Mouse (Mus musculus): ENCODE results near the gene Stk10. TPM values are rescaled to one million over a fixed set of nuclear protein-coding genes. Genes with fewer than 3 reads are reported as not detected.

The Stk10 gene
- polyA plus RNA-seq, 2 experiments from 2014 or later, result 84.0 to 217 TPM

GRCm38 (mm10) chr11:32634842-32635241 lies 101.7 kb downstream of the Stk10 start:
- no peak for ATAC-seq

DNA sequence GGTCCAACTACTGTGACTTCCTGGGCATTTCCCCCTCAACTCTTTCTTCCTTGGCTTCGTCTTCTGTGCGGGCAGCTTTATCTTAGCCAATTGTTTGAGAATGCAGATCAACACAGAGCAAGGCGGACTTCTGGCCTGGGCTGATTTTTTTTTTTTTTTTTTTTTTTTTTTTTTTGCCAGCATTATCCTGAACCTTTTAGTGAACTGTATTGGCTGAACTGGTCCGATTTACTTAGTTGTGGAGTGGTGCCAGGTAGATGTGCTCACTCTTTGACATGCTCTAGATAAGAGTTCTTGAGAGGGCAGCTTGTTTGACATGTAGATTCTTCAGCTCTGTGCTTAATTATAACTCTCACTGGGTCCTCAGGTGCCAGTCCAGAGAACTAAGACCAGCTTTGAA lies 103.2 kb downstream of the Stk10 start:
- ATAC-seq, result no peak

DNA sequence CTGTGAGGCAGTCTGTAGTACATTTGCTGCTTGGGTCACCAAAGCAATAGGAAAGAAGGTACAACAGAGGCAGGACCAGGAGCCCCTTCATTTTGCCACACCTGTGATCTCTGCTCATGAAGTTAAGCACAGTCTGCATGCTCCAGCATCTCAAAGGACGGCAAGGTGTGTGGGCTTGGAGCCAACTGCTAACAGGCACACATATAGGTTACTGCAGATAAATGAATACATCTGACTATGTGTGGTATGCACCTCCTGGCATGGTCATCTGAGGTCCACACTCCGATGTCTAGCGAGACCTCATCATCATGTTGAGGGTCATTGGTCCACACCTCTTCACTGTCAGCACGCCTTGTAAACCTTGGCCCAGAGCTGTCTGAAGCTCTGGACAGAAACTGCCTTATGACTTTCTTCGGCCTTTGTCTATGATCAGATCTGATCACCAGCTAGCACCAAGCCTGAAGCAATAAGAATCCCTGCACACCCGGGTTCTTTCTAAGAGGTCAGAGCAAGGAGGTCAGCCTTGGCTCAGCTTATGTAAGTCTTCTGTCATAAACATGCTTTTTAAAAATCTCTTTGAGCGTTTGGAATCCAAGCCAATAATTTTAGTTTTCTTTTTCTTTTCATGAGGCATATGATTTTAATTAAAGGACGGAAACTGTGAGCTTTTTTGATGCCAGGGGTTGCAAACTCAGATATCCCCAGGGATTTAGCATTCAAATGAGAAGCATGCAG lies 105.6 kb downstream of the Stk10 start:
- ATAC-seq, result no peak

DNA sequence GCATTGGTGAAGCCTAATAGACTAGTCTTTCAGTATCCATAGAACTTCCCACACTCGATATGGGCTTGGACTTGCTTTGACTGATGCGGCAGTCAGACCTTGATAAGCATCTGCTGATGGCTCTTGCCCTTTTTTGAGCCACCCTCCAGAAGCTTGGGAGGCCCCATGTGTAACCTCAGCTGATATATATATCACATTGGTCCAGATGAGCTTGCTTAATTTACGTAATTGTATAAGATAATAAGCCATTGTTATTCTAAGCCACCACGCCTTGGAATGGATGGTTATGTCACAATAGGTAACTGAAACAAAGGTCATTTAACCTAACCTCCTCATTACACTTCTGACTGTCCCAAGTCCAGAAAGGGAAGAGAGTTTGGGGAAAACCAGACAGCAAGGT lies 107.5 kb downstream of the Stk10 start:
- ATAC-seq, result no peak

GRCm38 (mm10) chr11:32642249-32642876 lies 109.3 kb downstream of the Stk10 start, which contains the start of gene Fbxw11:
TSS of gene Fbxw11 (plus strand) at chr11:32642724.
- peak; percentile 85 for ATAC-seq

DNA sequence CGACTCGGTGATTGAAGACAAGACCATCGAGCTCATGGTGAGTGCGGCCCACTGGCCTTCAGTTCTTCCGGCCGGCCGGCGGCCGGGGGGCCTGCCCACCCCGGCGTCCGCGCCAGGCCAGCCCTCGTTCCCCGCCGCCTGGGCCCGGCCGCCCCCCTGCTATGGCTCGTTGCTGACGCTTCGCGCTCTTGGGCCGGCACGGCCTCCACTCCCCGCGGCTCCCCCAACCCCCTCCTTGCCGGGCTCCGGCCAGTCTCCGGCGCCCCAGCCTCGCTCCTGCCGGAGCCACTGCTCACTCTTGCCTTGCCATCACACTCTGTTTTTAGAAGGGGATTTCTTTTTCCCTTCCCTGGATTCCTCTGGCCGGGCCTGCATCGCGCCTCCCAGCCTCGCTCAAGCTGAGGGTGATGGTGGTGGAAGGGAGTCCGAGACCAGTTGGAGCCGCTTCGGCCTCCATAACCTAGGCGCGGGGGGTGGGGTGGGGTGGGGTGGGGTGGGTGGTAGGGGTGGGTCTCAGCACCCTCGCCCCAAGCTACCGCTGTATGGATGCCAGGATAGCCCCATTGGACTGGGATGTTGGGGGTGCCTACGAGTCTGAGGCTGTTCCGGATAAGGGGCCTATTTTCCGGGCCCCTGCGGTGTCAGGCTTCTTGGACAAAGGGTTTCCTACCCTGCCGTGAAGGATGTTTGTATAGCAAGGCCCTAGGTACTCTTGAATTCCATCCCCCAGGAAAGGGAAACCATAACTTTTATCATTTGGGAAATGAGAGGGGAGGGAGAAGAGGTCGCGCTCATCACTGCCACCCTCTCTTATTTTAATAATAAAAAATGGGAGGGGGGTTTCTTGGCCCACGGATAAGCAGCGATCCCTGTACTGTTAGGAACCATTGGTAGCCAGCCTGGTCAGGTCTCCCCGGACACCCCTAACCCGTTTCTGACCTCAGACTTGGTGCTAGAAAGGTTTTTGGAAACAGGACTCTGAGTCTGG lies 110.1 kb downstream of the Stk10 start:
- no peak for ATAC-seq

DNA sequence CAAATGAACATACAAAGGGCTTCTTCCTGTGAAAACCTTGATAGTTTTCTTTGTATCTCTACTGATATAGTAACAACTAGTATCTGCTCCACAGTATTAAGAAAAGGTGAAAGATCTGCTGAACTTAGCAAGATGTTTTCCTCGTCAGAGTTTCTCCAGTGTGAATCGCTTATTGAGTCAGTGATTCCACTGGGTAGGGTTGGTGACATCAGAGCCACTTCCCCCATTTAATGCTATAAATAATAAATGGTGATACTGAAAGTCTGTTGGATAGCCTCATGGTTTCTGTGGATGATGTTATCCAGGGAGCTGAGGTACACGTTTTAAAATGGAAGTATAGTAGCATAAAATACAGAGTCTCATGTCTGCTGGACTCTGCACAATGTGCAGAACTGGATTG lies 110.9 kb downstream of the Stk10 start:
- peak; percentile 30 for ATAC-seq

DNA sequence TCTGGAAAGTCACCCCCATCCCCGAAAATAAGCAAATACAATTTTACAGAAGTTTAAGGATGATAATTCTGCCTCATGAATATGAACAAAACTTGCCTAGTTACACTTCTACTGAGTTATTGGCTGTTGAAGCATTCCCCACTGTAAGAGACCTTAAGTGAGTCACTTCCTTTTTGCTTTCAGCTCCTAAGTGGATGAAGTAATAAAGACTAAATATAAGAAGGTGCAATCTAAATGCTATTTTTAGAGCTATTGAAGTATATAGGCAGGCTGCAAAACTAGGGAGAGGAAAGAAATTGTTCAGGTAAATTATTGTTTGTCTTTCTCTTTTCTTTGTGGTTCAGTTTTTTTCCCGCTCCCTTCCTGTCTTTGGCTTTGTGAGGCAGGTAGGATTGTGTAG lies 114.2 kb downstream of the Stk10 start:
- no peak for ATAC-seq

DNA sequence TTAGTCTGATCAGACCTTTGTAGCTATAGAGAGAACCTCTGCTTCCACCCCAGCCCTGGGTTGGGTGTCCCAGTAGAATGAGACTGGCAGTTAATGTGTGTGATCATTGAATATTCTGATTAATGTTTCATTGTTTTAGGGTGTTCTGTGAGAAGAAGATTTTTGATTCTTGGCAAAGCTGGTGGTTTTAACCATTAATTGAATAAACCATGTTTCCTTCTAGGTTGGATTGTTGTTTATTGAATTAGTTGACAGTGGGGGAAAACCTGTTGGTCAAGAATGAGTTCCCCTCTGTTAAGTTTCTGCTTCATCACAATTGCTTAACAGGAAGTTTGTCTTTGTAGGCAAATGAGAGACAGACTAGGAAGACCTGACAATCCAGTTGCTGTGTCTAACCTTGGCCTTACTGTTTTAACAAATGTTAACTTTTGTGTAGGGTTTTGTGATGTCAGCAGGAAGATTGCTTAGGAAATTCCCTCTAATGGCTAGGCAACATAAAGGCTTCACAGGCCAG lies 117.2 kb downstream of the Stk10 start:
- ATAC-seq, result no peak

GRCm38 (mm10) chr11:32650893-32651590 lies 117.9 kb downstream of the Stk10 start:
- ATAC-seq, result no peak

GRCm38 (mm10) chr11:32651723-32652122 lies 118.6 kb downstream of the Stk10 start:
- no peak for ATAC-seq

DNA sequence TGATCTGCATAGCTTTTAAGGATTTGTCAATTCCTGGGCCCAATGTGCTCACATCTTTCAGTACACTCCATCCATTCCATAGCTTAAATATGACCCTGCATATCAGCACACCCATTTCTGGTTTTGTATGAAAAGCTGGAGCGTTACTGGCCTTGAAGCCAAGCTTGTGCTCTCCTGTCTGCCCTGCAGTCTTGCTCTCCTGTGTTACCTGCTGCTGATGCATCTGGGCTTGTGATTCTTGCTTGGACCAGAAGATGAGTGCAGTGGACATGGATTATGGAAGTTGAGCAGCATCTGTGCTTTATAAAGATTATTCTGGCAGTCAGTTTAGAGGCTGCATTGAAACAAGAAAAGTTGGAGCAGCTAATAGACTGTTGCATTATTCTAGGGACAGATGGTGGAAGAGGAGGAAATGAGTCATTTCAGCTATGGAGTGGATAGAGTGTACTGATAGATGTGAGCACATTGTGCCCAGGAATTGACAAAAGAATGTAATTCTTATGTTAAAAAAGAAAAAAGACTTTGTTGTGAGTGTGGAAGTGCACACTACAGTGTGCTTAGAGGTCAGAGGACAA lies 129.1 kb downstream of the Stk10 start:
- no peak for ATAC-seq

DNA sequence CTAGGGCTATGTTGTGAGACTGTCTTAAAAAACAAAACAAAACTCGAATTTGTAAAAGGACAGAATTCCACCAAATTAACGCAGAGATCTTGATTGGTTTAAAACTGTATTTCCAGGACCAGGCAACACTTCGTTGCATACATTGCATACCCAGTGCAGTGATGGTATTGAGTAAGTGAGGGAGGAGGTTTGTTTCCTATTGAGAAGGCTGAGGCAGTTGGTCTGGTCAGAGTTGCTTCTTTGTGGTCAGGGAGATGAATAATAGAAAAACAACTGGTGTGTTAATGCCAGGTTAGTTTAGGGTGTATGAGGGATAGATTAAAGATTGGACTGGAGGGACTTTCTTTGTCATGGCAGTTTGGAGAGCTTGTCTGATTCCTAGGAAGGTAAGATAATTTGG lies 132.5 kb downstream of the Stk10 start:
- ATAC-seq, result no peak

- no peak for ATAC-seq
These were observed 133.9 kb downstream of the Stk10 start for GRCm38 (mm10) chr11:32666983-32667382.

DNA sequence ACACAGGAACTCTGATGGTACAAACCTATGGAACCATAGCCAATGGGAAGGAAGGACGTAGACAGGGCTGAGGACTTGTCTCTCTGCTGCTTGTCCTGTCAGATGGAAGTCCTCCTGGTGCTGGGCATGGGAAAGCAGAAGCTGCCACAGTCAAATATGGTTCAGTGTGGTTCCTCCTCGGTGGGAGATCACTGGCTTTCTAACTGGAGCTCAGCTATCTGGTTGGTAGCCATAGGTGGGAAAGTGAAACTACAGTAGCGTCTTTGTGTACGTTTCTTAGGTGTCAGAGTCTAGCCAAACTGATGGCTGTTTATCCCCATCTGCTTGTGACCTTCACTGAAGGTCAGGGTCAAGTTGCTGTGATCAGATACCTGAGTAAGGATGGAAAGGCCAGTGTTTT lies 138.4 kb downstream of the Stk10 start:
- ATAC-seq, result peak; percentile 54

Other genes starting within 250 kb of the Stk10 start
- gene Hba-a1, start 249.8 kb upstream of the Stk10 start, polyA plus RNA-seq (2017; shearing (Covaris generic)), result 1 to 10 TPM; 3.9 to 4.5 TPM
- gene Hbq1b, start 246.3 kb upstream of the Stk10 start, polyA plus RNA-seq (2017; shearing (Covaris generic)), result not detected
- gene Hba-a2, start 236.8 kb upstream of the Stk10 start, polyA plus RNA-seq (2017; shearing (Covaris generic)), result 10 to 100 TPM in 1 of 2 experiments, not detected in 1; 13.1 TPM
- not detected for gene Hbq1a, start 233.2 kb upstream of the Stk10 start, polyA plus RNA-seq (2017; shearing (Covaris generic))
- gene Sh3pxd2b, start 185.5 kb upstream of the Stk10 start, polyA plus RNA-seq (2017; shearing (Covaris generic)), result under 1 TPM in 1 of 2 experiments, not detected in 1; 0.28 TPM
- gene Ubtd2, start 77.9 kb upstream of the Stk10 start, polyA plus RNA-seq (2017; shearing (Covaris generic)), result 1 to 10 TPM; 1.8 to 4.9 TPM
- gene Efcab9, start 1.2 kb upstream of the Stk10 start, polyA plus RNA-seq (2017; shearing (Covaris generic)), result 1 to 10 TPM in 1 of 2 experiments, under 1 TPM in 1; 0.87 to 1.1 TPM
- gene Fbxw11, start 109.4 kb downstream of the Stk10 start, polyA plus RNA-seq (2017; shearing (Covaris generic)), result 10 to 100 TPM; 20.0 to 20.6 TPM

All from CD4-positive, CD25-positive, alpha-beta regulatory T cell, adult 4 months (primary cell).